Mouse (Mus musculus) lung, postnatal 4 days (tissue): ENCODE measurements around the gene Vmn1r60.
"Not testable (repeated sequence)": the region's sequence is repeated elsewhere in the genome, so short reads cannot be mapped to it uniquely, and the experiment has no call there.

Source experiments
- DNase-seq, 2 experiments: peaks; one replicate each; pipeline ENCODE4 v3.0.0; 2021

Gene Vmn1r60

DNA sequence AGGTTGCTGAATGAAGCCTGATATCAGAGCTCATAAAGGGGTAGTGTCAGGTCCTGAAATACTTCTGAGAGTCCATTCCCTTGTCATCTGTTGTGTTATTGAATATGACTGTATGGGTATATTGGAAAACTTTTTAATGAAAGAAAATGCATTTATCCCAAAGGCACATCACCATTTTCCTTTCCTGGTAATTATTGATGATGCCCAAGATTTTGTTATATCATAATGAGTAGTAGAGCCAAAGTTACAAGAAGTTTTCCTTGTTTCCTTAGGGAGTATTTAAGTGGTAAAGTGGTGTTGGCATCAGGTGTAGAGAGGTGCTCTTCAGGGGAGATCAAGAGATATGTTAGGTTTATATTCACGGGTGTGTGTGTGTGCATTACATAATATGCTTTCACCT, at the start of gene Vmn1r60:
Vmn1r60 (minus strand) TSS at position 101 of the 400 bp plus-strand sequence.
- DNase-seq, result not testable (repeated sequence)

DNA sequence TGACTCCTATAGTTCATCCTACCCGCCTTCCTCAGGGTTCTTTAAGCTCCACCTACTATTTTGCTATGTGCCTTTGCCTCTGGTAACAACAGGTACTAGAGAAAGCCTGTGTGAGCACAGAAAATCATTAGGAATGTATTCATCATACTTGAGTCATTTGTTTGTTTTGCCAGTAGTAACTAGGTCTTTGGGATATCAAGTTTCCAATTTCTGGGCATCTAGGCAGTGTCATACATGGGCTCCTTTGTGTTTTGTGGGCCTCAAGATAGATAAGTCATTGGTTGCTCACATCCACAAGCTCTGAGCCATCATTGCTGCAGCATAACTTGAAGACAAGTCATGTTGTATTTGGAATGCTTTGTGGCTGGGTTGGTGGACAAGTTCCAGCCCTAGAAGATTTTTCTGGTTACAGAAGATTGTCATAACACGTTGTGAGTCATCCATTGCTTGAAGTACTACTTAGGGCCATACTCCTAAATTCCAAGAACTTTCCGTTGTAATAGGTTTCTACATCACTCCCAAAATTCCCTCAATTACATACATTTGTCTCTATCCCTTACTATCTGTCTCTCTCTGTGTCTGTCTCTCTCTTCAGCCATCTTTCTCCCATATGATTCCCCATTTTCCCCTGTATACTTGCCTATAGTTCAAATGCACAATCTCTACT, 6.2 kb downstream of the Vmn1r60 start:
- not testable (repeated sequence) for DNase-seq

GRCm38 (mm10) chr7:5493856-5494255, 53.3 kb downstream of the Vmn1r60 start, which contains the start of gene Vmn2r28:
Gene Vmn2r28 (minus strand): TSS chr7:5493956.
- not testable (repeated sequence) for DNase-seq
